Mouse (Mus musculus) MEL (cell line): ENCODE data around the gene Stat5a.

Experiments used
- MAFK ChIP-seq: IDR thresholded peaks from 2 replicates; pipeline ENCODE4 v1.6.1; 2011; ENCODE audit warnings: low read depth, mild to moderate bottlenecking, low read length, improper control_type of control experiment, borderline replicate concordance
- MAZ ChIP-seq: IDR thresholded peaks from 2 replicates; pipeline ENCODE4 v1.6.1; 2012; ENCODE audit warnings: low read depth, mild to moderate bottlenecking, inconsistent platforms, low read length, improper control_type of control experiment

GRCm38 (mm10) chr11:100906885-100907284, 47.7 kb downstream of the Stat5a start:
- TF ChIP-seq MAZ (no peak), MAFK (no peak)
